Mouse (Mus musculus) bone marrow macrophage, adult 2 months (primary cell): ENCODE results near the gene Bpi.

Experiments used
- CTCF ChIP-seq: IDR thresholded peaks from 2 replicates; pipeline ENCODE4 v1.5.1; 2012; ENCODE audit warnings: low read depth, mild to moderate bottlenecking, low read length, moderate library complexity
- POLR2A ChIP-seq: IDR thresholded peaks from 2 replicates; pipeline ENCODE4 v1.6.1; 2012; ENCODE audit warnings: mild to moderate bottlenecking, low read depth, low read length, borderline replicate concordance

DNA sequence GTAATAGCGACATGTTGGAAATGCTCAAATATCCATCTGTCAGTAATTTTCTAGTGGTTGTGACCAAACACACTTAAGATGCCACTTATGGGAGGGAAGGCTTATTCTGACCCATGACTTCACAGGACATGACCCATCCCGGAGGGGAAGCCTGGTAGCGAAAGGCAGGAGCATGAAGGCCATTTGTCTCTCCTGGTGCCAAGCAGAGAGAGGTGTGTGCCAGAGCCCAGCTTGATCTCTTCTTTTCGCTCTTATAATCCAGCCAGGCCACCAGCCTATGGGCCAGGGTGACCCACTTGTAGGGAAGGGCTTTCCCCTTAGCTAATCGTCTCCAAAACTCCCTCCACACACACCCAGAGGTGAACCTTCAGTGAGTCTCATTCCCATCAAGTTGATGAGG lies 19.8 kb upstream of the Bpi start:
- TF ChIP-seq POLR2A, result no peak
- no peak for TF ChIP-seq CTCF
